Mouse (Mus musculus) heart, postnatal 0 days (tissue): ENCODE data around the gene BC117090. TPM values are rescaled to one million over a fixed set of nuclear protein-coding genes. Genes with fewer than 3 reads are reported as not detected.
"Not testable (repeated sequence)": the region's sequence is repeated elsewhere in the genome, so short reads cannot be mapped to it uniquely, and the experiment has no call there.

Experiments
- ATAC-seq: fragments of 200-750 bp; cut with Nextera tagmentation; 2 replicates; pipeline ENCODE4 v1.8.0; 2017; ENCODE audit warnings: low read depth, moderate number of reproducible peaks, moderate library complexity; ENCODE audit not compliant: insufficient read depth
- DNase-seq: peaks from one replicate; pipeline ENCODE4 v3.0.0-alpha.2; 2016; ENCODE audit warnings: low spot score
- H3K27ac ChIP-seq: fragments of 300-500 bp; sonication (generic); 2 replicates; pipeline ENCODE4 v1.5.1; 2014; ENCODE audit warnings: low read depth, mild to moderate bottlenecking
- H3K27me3 ChIP-seq: fragments of 300-500 bp; sonication (generic); 2 replicates; pipeline ENCODE4 v1.6.1; 2014; ENCODE audit warnings: low read length, mixed read lengths; ENCODE audit not compliant: control insufficient read depth, insufficient read depth
- H3K36me3 ChIP-seq: fragments of 300-500 bp; sonication (generic); replicated peaks from 2 replicates; pipeline ENCODE4 v1.6.1; 2014; ENCODE audit warnings: low read length, mixed read lengths; ENCODE audit not compliant: control insufficient read depth, insufficient read depth
- H3K4me1 ChIP-seq: fragments of 300-500 bp; sonication (generic); 2 replicates; pipeline ENCODE4 v1.6.1; 2014; ENCODE audit warnings: antibody characterized with exemption; ENCODE audit not compliant: control insufficient read depth, insufficient read depth
- H3K4me2 ChIP-seq: fragments of 300-500 bp; sonication (generic); 2 replicates; pipeline ENCODE4 v1.6.1; 2014; ENCODE audit warnings: low read depth, mild to moderate bottlenecking, low read length, moderate library complexity
- H3K4me3 ChIP-seq: fragments of 300-500 bp; sonication (generic); 2 replicates; pipeline ENCODE4 v1.5.1; 2014; ENCODE audit warnings: low read depth, low read length
- H3K9ac ChIP-seq: fragments of 300-500 bp; sonication (generic); replicated peaks from 2 replicates; pipeline ENCODE4 v1.6.1; 2014; ENCODE audit warnings: low read depth, low read length, mixed read lengths
- H3K9me3 ChIP-seq: fragments of 300-500 bp; sonication (generic); replicated peaks from 2 replicates; pipeline ENCODE4 v1.6.1; 2016; ENCODE audit warnings: low read length; ENCODE audit not compliant: control insufficient read depth
- CTCF ChIP-seq: IDR thresholded peaks from 2 replicates; pipeline ENCODE4 v1.5.1; 2016; ENCODE audit warnings: antibody characterized with exemption, control low read depth, low read depth
- EP300 ChIP-seq: IDR thresholded peaks from 2 replicates; pipeline ENCODE4 v1.6.1; 2016; ENCODE audit warnings: antibody characterized with exemption, low read depth
- WGBS: fragments of 180-500 bp; shearing (Covaris S2); extraction: QIAGEN DNeasy Blood & Tissue Kit; methylation state at CpG from one replicate; pipeline ENCODE4 v1.1.7; 2014; 5-methylcytosine and 5-hydroxymethylcytosine counted together
- polyA plus RNA-seq: library from polyadenylated mRNA; unstranded; fragments of >200 nt; fragmentation: Nextera tagmentation; extraction: Ambion mirVana; gene quantifications from 2 replicates; pipeline ENCODE4 v1.2.1, GENCODE M21; 2015
- total RNA-seq: library from RNA; depleted of rRNA; stranded (reverse); fragments of >200 nt; gene quantifications from 2 replicates; pipeline ENCODE4 v1.2.3, GENCODE M21; 2014; ENCODE audit warnings: low replicate concordance; rRNA removed

Gene BC117090
- total RNA-seq (not detected in 2 replicates), polyA plus RNA-seq (not detected in 2 replicates)

GRCm38 (mm10) chr16:36334232-36334631, at the start of gene BC117090:
BC117090 (minus strand) TSS chr16:36334332.
- DNase-seq = no peak
- H3K9ac ChIP-seq = no peak within 1 kb of the TSS
- H3K9me3 ChIP-seq = no peaks in the 10 kb centered on the region
- H3K27ac ChIP-seq = no peak within 1 kb of the TSS
- no peaks in the 10 kb centered on the region for H3K36me3 ChIP-seq
- H3K27me3 ChIP-seq = no peaks in the 10 kb centered on the region
- TF ChIP-seq CTCF = no peak
- TF ChIP-seq EP300 = no peak
- H3K4me1 ChIP-seq = no peaks in the 10 kb centered on the region
- 63% methylated on average over 3 of the region's 3 CpGs for WGBS
- ATAC-seq = no peak
- no peak within 1 kb of the TSS for H3K4me3 ChIP-seq
- no peak within 1 kb of the TSS for H3K4me2 ChIP-seq

GRCm38 (mm10) chr16:36367648-36368047, 33.5 kb upstream of the BC117090 start, which contains the start of gene BC100530:
BC100530 (minus strand) TSS chr16:36367748.
- not testable (repeated sequence) for DNase-seq, H3K36me3 ChIP-seq, H3K4me2 ChIP-seq, H3K4me3 ChIP-seq, H3K9me3 ChIP-seq, H3K27me3 ChIP-seq, ATAC-seq, H3K27ac ChIP-seq, H3K9ac ChIP-seq, H3K4me1 ChIP-seq
- 61% methylated on average over 3 of the region's 3 CpGs for WGBS

- DNase-seq (no peak), ATAC-seq (no peak)
- H3K9ac ChIP-seq = no peak overlapping the region
- no peak for TF ChIP-seq CTCF
- no peak for TF ChIP-seq EP300
- WGBS = 58% methylated on average over 2 of the region's 2 CpGs
- H3K4me1 ChIP-seq = no peaks in the 10 kb centered on the region
- H3K27me3 ChIP-seq = no peaks in the 10 kb centered on the region
- no peak overlapping the region for H3K4me2 ChIP-seq
- no peak overlapping the region for H3K27ac ChIP-seq
- no peaks in the 10 kb centered on the region for H3K36me3 ChIP-seq
- H3K9me3 ChIP-seq = no peaks in the 10 kb centered on the region
- H3K4me3 ChIP-seq = no peak overlapping the region
Observed at GRCm38 (mm10) chr16:36337171-36337570, 3.0 kb upstream of the BC117090 start.

GRCm38 (mm10) chr16:36319286-36319685, 14.8 kb downstream of the BC117090 start:
- no peak for ATAC-seq

GRCm38 (mm10) chr16:36316111-36316510, 18.0 kb downstream of the BC117090 start:
- not testable (repeated sequence) for DNase-seq

More at GRCm38 (mm10) chr16:36319286-36319685, 14.8 kb downstream of the BC117090 start:
- Histone ChIP-seq H3K4me2 (no peak overlapping the region), H3K9ac (no peak overlapping the region), H3K36me3 (no peaks in the 10 kb centered on the region), H3K9me3 (no peaks in the 10 kb centered on the region), H3K27ac (no peak overlapping the region), H3K4me1 (no peaks in the 10 kb centered on the region), H3K27me3 (no peaks in the 10 kb centered on the region), H3K4me3 (no peak overlapping the region)
- TF ChIP-seq CTCF (no peak), EP300 (no peak)
- no peak for DNase-seq

GRCm38 (mm10) chr16:36307631-36308030, 26.5 kb downstream of the BC117090 start:
- Histone ChIP-seq H3K9me3 (no peaks in the 10 kb centered on the region), H3K9ac (no peak overlapping the region), H3K36me3 (no peaks in the 10 kb centered on the region), H3K27me3 (no peaks in the 10 kb centered on the region), H3K4me2 (no peak overlapping the region), H3K4me1 (no peaks in the 10 kb centered on the region), H3K27ac (no peak overlapping the region), H3K4me3 (no peak overlapping the region)
- no peak for ATAC-seq
- TF ChIP-seq CTCF = no peak
- TF ChIP-seq EP300 = no peak
- no peak for DNase-seq
- WGBS = 64% methylated on average over 4 of the region's 4 CpGs

More at GRCm38 (mm10) chr16:36316111-36316510, 18.0 kb downstream of the BC117090 start:
- 76% methylated on average over 6 of the region's 6 CpGs for WGBS
- not testable (repeated sequence) for H3K27ac ChIP-seq, H3K4me3 ChIP-seq, H3K4me2 ChIP-seq, H3K9ac ChIP-seq, H3K36me3 ChIP-seq, ATAC-seq, H3K27me3 ChIP-seq, H3K4me1 ChIP-seq, H3K9me3 ChIP-seq
